Mouse (Mus musculus): ENCODE results near the gene Slc17a6. TPM values are rescaled to one million over a fixed set of nuclear protein-coding genes. Genes with fewer than 3 reads are reported as not detected.

The Slc17a6 gene
- polyA plus RNA-seq (2017; shearing (Covaris generic)): not detected

DNA sequence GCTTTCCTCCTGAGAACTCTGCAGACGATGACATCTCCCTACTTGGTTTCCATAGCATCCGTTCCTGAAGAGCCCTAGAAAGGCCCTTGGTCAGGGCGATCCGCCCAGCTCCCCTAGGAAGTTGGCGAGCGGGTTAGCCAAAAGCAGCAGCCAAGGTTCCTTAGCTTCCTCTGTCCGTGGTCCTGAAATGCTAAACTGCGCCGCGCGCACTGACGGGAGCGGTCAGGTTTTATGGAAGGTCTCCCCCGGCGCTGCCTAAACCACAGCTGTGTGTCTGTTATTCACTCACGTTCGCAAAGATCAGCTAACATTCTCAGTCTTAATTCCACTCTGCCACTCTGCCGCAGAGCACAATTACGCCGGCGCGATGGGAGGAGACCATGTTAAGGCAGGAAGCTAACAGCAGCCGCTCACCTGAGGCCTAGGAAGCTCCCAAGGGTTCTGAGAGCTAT, at the start of gene Slc17a6:
Gene Slc17a6, plus strand, starts transcription at position 313 of the 452 bp plus-strand sequence.

Other genes with a start within 250 kb of the Slc17a6 start
- gene Ano5, start 111.0 kb upstream of the Slc17a6 start, polyA plus RNA-seq (2017; shearing (Covaris generic)): not detected
- gene Gas2, start 240.0 kb downstream of the Slc17a6 start, polyA plus RNA-seq (2017; shearing (Covaris generic)): 1.2 TPM
- 0.65 TPM for gene Fancf, start 240.3 kb downstream of the Slc17a6 start, polyA plus RNA-seq (2017; shearing (Covaris generic))

All from activated CD4-positive, CD25-positive, alpha-beta regulatory T cell, adult 9 weeks (primary cell).